Mouse (Mus musculus) thymus, adult 2 months (tissue): Measurements from ENCODE around the gene Lsamp. TPM values are rescaled to one million over a fixed set of nuclear protein-coding genes. Genes with fewer than 3 reads are reported as not detected.

ENCODE experiments used
- DNase-seq: peaks from one replicate; pipeline ENCODE4 v3.0.0; 2021
- H3K27ac ChIP-seq: fragments of 200-500 bp; 2 replicates; pipeline ENCODE4 v1.5.1; 2012; ENCODE audit warnings: low read length, control low read depth; ENCODE audit not compliant: control insufficient read depth, insufficient read depth
- H3K27me3 ChIP-seq: fragments of 200-500 bp; 2 replicates; pipeline ENCODE4 v1.6.1; 2012; ENCODE audit warnings: mild to moderate bottlenecking, low read length, moderate library complexity, mixed read lengths; ENCODE audit not compliant: control insufficient read depth, insufficient read depth
- H3K36me3 ChIP-seq: fragments of 200-500 bp; 2 replicates; pipeline ENCODE4 v1.6.1; 2012; ENCODE audit warnings: mild to moderate bottlenecking, low read length, moderate library complexity; ENCODE audit not compliant: control insufficient read depth, insufficient read depth
- H3K4me1 ChIP-seq: fragments of 200-500 bp; replicated peaks from 2 replicates; pipeline ENCODE4 v1.6.1; 2012; ENCODE audit warnings: low read length; ENCODE audit not compliant: control insufficient read depth, insufficient read depth
- H3K4me3 ChIP-seq: fragments of 200-500 bp; 2 replicates; pipeline ENCODE4 v1.5.1; 2012; ENCODE audit warnings: mild to moderate bottlenecking, low read length, control low read depth, moderate library complexity; ENCODE audit not compliant: control insufficient read depth, insufficient read depth
- CTCF ChIP-seq: fragments of 200-500 bp; IDR thresholded peaks from 2 replicates; pipeline ENCODE4 v1.5.1; 2012; ENCODE audit warnings: mild to moderate bottlenecking, control low read depth, low read length, moderate library complexity, borderline replicate concordance; ENCODE audit not compliant: control insufficient read depth, poor library complexity, insufficient read depth; ENCODE audit errors: extremely low read depth
- POLR2A ChIP-seq: fragments of 200-500 bp; IDR thresholded peaks from 2 replicates; pipeline ENCODE4 v1.6.1; 2012; ENCODE audit warnings: mild to moderate bottlenecking, low read length, control low read depth, moderate library complexity; ENCODE audit not compliant: control insufficient read depth, poor library complexity, insufficient read depth; ENCODE audit errors: extremely low read depth
- WGBS: fragments of 180-500 bp; shearing (Covaris S2); methylation state at CpG from one replicate; pipeline ENCODE4 v1.1.7; 2018; 5-methylcytosine and 5-hydroxymethylcytosine counted together
- polyA plus RNA-seq: library from polyadenylated mRNA; depleted of rRNA; stranded (reverse); fragments of >200 nt; gene quantifications from 2 replicates; pipeline ENCODE4 v1.2.3, GENCODE M21; 2012

The Lsamp gene
- polyA plus RNA-seq, 1 experiment, result 0.36 TPM

DNA sequence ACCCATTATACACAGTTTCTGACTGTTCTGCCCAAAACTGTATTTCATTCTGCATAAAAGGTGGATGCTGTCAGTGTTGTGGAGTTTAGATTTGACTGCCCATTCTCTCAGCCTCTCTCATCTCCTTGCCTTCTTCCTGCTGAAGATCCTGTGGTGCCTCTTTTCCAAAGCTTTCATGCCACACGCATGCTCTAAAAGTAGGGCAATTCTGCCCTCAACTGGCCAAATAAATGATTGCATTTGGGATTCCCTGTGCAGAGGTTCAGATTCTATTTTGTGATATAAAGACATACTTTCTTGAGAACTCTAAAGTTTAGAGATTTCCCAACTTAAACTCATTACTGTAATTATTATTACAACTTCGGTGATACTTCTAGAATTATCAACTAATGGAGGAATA, 1260.5 kb downstream of the Lsamp start:
- Histone ChIP-seq H3K4me3 (no peak overlapping the region), H3K27me3 (no peaks in the 10 kb centered on the region), H3K4me1 (no peaks in the 10 kb centered on the region), H3K27ac (no peak overlapping the region), H3K36me3 (no peaks in the 10 kb centered on the region)
- no peak for TF ChIP-seq CTCF
- TF ChIP-seq POLR2A, result no peak
- DNase-seq, result no peak
- WGBS, result 8% methylated on average over 2 of the region's 2 CpGs

DNA sequence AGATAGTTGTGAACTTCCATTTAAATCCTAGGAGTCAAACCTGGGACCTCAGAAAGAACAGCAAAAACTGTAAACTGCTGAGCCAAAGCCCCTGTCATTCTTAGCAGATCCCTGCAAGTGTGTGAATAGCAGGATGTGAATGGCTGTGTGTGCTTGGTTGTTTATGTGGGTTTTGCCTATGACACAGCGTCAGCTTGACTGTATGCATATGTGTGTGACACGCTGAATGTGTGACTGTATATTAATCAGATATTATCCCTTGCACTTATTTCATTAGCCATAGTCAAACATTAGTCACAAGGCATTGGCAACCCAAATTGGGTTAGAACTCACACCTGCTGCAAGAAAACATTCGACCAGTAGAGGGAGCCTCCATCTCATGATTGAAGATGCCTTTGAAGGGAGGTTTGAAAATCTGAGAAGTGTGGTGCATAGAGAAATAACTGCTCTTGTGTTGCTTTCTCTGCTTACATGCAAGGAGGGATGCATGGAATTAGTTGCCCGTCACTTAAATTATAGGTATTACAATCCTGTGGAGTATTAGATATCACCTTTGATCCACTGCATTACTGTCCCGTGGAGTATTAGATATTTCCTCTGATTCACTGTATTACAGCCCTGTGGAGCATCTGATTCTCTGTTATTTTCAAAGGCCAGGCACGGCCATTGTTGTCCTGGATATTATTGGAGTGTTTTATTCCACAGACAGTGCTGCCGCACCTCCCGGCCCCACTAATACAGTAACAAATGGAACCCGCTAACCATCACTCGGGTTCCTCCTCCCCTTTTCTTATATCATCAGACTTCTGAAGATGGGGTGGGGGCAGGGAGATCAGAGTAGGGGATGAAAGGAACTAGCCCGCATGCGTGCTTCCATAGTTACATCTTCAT, 1274.2 kb downstream of the Lsamp start:
- TF ChIP-seq POLR2A (no peak), CTCF (no peak)
- Histone ChIP-seq H3K27ac (no peak overlapping the region), H3K4me1 (no peaks in the 10 kb centered on the region), H3K4me3 (no peak overlapping the region), H3K27me3 (no peaks in the 10 kb centered on the region), H3K36me3 (no peaks in the 10 kb centered on the region)
- 61% methylated on average over 12 of the region's 12 CpGs for WGBS
- DNase-seq, result peak; percentile 2

DNA sequence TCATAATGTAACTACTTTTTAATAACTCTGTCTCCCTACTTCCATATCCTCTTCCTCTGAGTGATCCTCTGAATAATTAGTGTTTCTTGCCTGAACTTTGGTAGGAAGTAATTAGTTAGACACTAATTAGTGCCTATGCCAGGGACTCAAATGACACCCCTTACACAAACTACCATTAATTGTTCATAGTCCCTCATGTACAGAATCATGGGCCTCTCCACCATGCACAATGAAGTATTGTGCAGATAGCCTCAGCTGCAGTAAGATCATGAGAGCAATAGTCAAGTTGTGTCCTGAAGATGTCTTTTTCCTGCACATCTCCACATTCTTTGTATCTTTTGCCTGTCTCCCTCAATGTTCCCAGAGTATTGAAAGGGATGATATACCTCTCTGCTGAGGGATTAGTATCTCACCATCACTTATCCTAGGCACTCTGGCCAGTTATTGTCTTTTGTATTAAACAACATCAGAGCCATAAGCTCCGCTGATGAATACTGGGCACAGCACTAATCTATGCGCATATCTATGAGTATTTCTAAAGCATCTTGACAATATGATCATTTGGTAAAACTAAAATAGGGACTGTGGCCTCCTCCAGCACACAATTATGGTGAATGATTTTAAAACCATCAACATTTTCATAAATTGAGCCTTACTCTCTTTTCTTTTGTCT, 1292.0 kb downstream of the Lsamp start:
- Histone ChIP-seq H3K27ac (no peak overlapping the region), H3K4me1 (no peaks in the 10 kb centered on the region), H3K4me3 (no peak overlapping the region), H3K36me3 (no peaks in the 10 kb centered on the region), H3K27me3 (no peaks in the 10 kb centered on the region)
- TF ChIP-seq CTCF, result no peak
- TF ChIP-seq POLR2A, result no peak
- WGBS, result 95% methylated on average over 2 of the region's 2 CpGs
- no peak for DNase-seq

DNA sequence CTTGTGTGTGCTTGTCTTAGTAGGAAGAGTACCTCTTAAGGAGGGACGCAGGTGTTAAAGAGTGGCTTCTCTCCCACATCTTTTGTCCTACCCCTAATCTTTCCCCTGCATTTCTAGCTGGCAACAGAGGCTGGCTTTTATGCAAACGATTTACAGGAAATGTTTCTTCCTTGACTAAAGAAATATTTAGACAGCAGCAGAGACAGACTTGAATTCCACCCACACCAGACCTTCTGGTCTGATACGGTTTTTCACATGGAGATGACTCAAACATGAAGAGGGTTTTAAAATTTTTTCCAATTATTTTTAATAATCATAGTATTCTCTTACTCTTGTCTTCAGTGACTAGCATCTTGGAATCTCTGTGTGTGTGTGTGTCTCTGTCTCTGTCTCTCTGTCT, 1333.8 kb downstream of the Lsamp start:
- 69% methylated on average over 3 of the region's 3 CpGs for WGBS

DNA sequence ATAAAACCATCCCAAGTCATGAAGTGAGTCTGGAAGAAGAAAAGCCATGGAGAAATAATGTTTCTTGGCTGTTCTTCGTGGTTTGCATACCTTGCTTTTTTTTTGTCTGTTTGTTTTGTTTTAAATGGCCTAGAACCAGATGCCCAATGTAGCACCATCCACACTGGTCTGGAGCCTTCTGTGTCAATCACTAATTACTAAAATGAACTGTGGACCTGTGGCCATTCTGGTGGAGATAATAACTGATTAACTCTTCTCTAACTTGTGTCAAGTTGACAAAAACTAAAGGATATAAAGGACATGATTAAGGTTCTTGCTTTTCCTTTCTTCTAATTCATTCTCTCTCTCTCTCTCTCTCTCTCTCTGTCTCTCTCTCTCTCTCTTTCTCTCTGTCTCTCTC, 1359.3 kb downstream of the Lsamp start:
- TF ChIP-seq CTCF, result no peak
- no peak for TF ChIP-seq POLR2A
- no peak overlapping the region for H3K27ac ChIP-seq
- no peak overlapping the region for H3K4me3 ChIP-seq
- H3K36me3 ChIP-seq, result no peaks in the 10 kb centered on the region
- 91% methylated on average over 1 of the region's 1 CpGs for WGBS
- H3K27me3 ChIP-seq, result no peaks in the 10 kb centered on the region
- H3K4me1 ChIP-seq, result no peaks in the 10 kb centered on the region
- DNase-seq, result no peak

More for the DNA sequence above, 1333.8 kb downstream of the Lsamp start:
- DNase-seq, result no peak
- Histone ChIP-seq H3K4me1 (no peaks in the 10 kb centered on the region), H3K36me3 (no peaks in the 10 kb centered on the region), H3K27ac (no peak overlapping the region), H3K4me3 (no peak overlapping the region), H3K27me3 (no peaks in the 10 kb centered on the region)
- TF ChIP-seq POLR2A, result no peak
- no peak for TF ChIP-seq CTCF

DNA sequence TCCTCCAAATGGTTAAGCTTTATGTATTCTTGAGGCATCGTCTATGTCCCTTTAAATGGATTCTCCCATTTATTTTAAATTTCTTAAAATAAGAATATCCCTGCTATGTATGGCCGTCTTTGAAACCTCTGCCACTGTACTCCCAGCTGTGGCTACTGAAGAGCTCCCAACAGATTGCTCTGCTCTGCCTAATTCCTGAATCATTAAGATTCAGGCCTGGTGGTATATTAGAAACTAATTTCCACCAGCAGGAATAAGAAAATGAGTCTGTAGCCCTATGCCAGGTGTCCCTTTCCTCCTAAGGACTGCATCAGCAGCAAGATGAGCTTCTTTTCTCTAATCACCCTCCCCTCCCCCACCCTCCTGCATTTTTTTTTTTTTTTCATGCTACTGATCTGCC, 1381.0 kb downstream of the Lsamp start:
- no peaks in the 10 kb centered on the region for H3K27me3 ChIP-seq
- no peak overlapping the region for H3K27ac ChIP-seq
- H3K4me1 ChIP-seq, result no peaks in the 10 kb centered on the region
- no peak overlapping the region for H3K4me3 ChIP-seq
- WGBS, result 92% methylated on average over 2 of the region's 2 CpGs
- no peak for TF ChIP-seq POLR2A
- no peak for TF ChIP-seq CTCF
- no peaks in the 10 kb centered on the region for H3K36me3 ChIP-seq
- no peak for DNase-seq

DNA sequence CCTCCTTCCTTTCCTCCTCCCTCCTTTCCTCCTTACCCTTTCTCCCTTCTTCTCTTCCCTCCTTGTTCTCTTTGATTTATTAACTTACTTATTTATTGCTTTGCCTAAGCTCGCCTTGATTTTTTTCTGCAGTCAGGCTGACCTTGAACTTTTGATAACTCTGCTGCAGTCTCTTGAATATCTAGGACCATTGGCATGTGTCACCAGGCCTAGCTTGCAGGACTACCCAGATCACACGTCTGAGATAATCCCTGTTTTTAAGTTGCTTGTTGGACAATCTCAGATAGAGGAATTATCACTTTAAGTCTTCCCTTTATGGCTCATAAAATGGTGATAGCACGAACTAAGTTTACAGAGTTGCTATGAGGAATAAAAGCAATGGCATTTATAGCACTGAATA, 1399.5 kb downstream of the Lsamp start:
- no peaks in the 10 kb centered on the region for H3K4me1 ChIP-seq
- TF ChIP-seq CTCF, result no peak
- no peak for TF ChIP-seq POLR2A
- no peaks in the 10 kb centered on the region for H3K36me3 ChIP-seq
- H3K4me3 ChIP-seq, result no peak overlapping the region
- H3K27me3 ChIP-seq, result no peaks in the 10 kb centered on the region
- H3K27ac ChIP-seq, result no peak overlapping the region
- no peak for DNase-seq
- 74% methylated on average over 3 of the region's 3 CpGs for WGBS
